24 mouse cellular contexts compared by ENCODE assay signal in genomic region chr6:144105645-144106044, GRCm38 (mm10).
"Had no signal": no experiment of that assay in that cellular context is flagged by ENCODE, and none has a peak within 500 bp of the region (broad histone marks: within the 10 kb centered on the region; RNA-seq: fewer than 3 reads in every experiment).

No protein-coding gene starts in this region.

- H3K4me1 ChIP-seq: heart, embryonic 10.5 days; kidney, embryonic 15.5 days; limb, embryonic 13.5 days; limb, embryonic 15.5 days; liver, embryonic 12.5 days had no signal

- ATAC-seq: hindbrain, embryonic 16.5 days; intestine, embryonic 16.5 days; liver, embryonic 12.5 days had no signal

- H3K4me2 ChIP-seq: heart, embryonic 12.5 days; hindbrain, embryonic 12.5 days; hindbrain, embryonic 14.5 days; kidney, embryonic 15.5 days; limb, embryonic 13.5 days; limb, embryonic 15.5 days; liver, embryonic 12.5 days had no signal

- DNase-seq: gastrocnemius, postnatal 14 days; gastrocnemius, postnatal 36 days; heart, adult 18-20 months; heart, postnatal 10 days; heart, postnatal 36 days; kidney, adult 11 months; kidney, adult 2 months; kidney, adult 9 months; kidney, postnatal 14 days; layer of hippocampus, adult 9-11 months; layer of hippocampus, postnatal 36 days; left cerebral cortex, postnatal 4 days had no signal

- H3K9ac ChIP-seq: heart, embryonic 12.5 days; hindbrain, embryonic 12.5 days; hindbrain, embryonic 14.5 days; kidney, embryonic 15.5 days; limb, embryonic 13.5 days; limb, embryonic 15.5 days; liver, embryonic 12.5 days; liver, embryonic 14.5 days had no signal

- H3K9me3 ChIP-seq: heart, embryonic 10.5 days; hindbrain, embryonic 12.5 days; kidney, embryonic 15.5 days; limb, embryonic 15.5 days had no signal

- H3K36me3 ChIP-seq: heart, embryonic 10.5 days; hindbrain, embryonic 12.5 days; kidney, embryonic 15.5 days; limb, embryonic 15.5 days had no signal

- H3K27me3 ChIP-seq: heart, embryonic 12.5 days; hindbrain, embryonic 12.5 days; kidney, embryonic 15.5 days; limb, embryonic 13.5 days; limb, embryonic 15.5 days; liver, embryonic 12.5 days had no signal

- H3K4me3 ChIP-seq: heart, embryonic 10.5 days; heart, embryonic 12.5 days; hindbrain, embryonic 12.5 days; kidney, embryonic 15.5 days; limb, embryonic 13.5 days; limb, embryonic 15.5 days; liver, embryonic 12.5 days had no signal

- H3K27ac ChIP-seq: heart, embryonic 10.5 days; hindbrain, embryonic 12.5 days; hindbrain, embryonic 14.5 days; kidney, embryonic 15.5 days; kidney, postnatal 0 days; limb, embryonic 13.5 days; limb, embryonic 15.5 days; liver, embryonic 12.5 days; liver, embryonic 14.5 days had no signal
